Comparison of ENCODE assay signal across 7 mouse cellular contexts in genomic region chr6:114926369-114927157, GRCm38 (mm10). TPM values are rescaled to one million over a fixed set of nuclear protein-coding genes. Genes with fewer than 3 reads are reported as not detected.
A peak's percentile ranks its signal among the peaks of the same experiment; 100 is the strongest.
DNase-seq lines count a peak whose midpoint lies in the region; ATAC-seq and TF ChIP-seq lines count a peak whose summit lies in the region.

No protein-coding gene starts in this region.

- DNase-seq in layer of hippocampus, adult 11-12 months (ENCODE audit: low spot score): peak; percentile 60
- DNase-seq in layer of hippocampus, postnatal 10 days (ENCODE audit: low spot score in 2 of 2): no peak
- peak; percentile 77 for DNase-seq in limb, embryonic 14.5 days (ENCODE audit: low spot score)
- peak; percentile 77 for DNase-seq in thymus, postnatal 0 days (ENCODE audit: low spot score)

- 13% methylated on average over 6 of the region's 6 CpGs for WGBS in bone marrow, adult 2 months
- WGBS in limb, embryonic 14.5 days: 30% methylated on average over 6 of the region's 6 CpGs
- WGBS in midbrain, embryonic 13.5 days: 39% methylated on average over 6 of the region's 6 CpGs

- TF ChIP-seq CTCF in ES-Bruce4 (IDR thresholded peaks at IDR 0.05; ENCODE audit: low read depth, low read length): peak; percentile 43
- peak; percentile 41; the same call in 1 of the 2 replicates for TF ChIP-seq CTCF in bone marrow, adult 2 months (IDR thresholded peaks at IDR 0.05; ENCODE audit: control insufficient read depth, insufficient read depth, low read length)

- ATAC-seq in limb, embryonic 14.5 days (ENCODE audit: low FRiP score, low read depth): no peak
- ATAC-seq in midbrain, embryonic 13.5 days: no peak

- H3K4me3 ChIP-seq in ES-Bruce4 (ENCODE audit: low read depth, low read length): no peak overlapping the region
- H3K4me3 ChIP-seq in bone marrow, adult 2 months (replicated peaks; ENCODE audit: control insufficient read depth, low read depth, low read length): no peak overlapping the region
- H3K4me3 ChIP-seq in limb, embryonic 14.5 days (replicated peaks; ENCODE audit: low read length): no peak overlapping the region
- no peak overlapping the region for H3K4me3 ChIP-seq in midbrain, embryonic 13.5 days (replicated peaks)

- no peaks in the 10 kb centered on the region for H3K4me1 ChIP-seq in ES-Bruce4 (ENCODE audit: control insufficient read depth, insufficient read depth, low read length)
- H3K4me1 ChIP-seq in bone marrow, adult 2 months (ENCODE audit: control insufficient read depth, insufficient read depth, low read length): no peaks in the 10 kb centered on the region; the same call in 1 of the 2 replicates
- peaks cover 21% of the 10 kb centered on the region for H3K4me1 ChIP-seq in limb, embryonic 14.5 days (ENCODE audit: control insufficient read depth, insufficient read depth, low read length)
- H3K4me1 ChIP-seq in midbrain, embryonic 13.5 days (replicated peaks): peaks cover 15% of the 10 kb centered on the region

- no peaks in the 10 kb centered on the region for H3K36me3 ChIP-seq in ES-Bruce4 (ENCODE audit: control insufficient read depth, insufficient read depth, low read length, poor library complexity, severe bottlenecking)
- no peaks in the 10 kb centered on the region for H3K36me3 ChIP-seq in limb, embryonic 14.5 days (ENCODE audit: control insufficient read depth, insufficient read depth, low read length)
- H3K36me3 ChIP-seq in midbrain, embryonic 13.5 days: no peaks in the 10 kb centered on the region

- no peak overlapping the region for H3K9ac ChIP-seq in ES-Bruce4 (ENCODE audit: low read depth, poor library complexity, severe bottlenecking)
- no peak overlapping the region for H3K9ac ChIP-seq in limb, embryonic 14.5 days (ENCODE audit: low read depth, low read length, severe bottlenecking)
- H3K9ac ChIP-seq in midbrain, embryonic 13.5 days (replicated peaks): no peak overlapping the region

- H3K9me3 ChIP-seq in ES-Bruce4 (replicated peaks; ENCODE audit: control insufficient read depth, insufficient read depth, low read length, poor library complexity, severe bottlenecking): peaks cover 2% of the 10 kb centered on the region; the same call in 1 of the 2 replicates
- no peaks in the 10 kb centered on the region for H3K9me3 ChIP-seq in limb, embryonic 14.5 days (ENCODE audit: control insufficient read depth, low read length)
- H3K9me3 ChIP-seq in midbrain, embryonic 13.5 days: no peaks in the 10 kb centered on the region

- TF ChIP-seq POLR2A in ES-Bruce4 (IDR thresholded peaks at IDR 0.05; ENCODE audit: insufficient read depth, low read length): no peak
- no peak for TF ChIP-seq POLR2A in bone marrow, adult 2 months (IDR thresholded peaks at IDR 0.05; ENCODE audit: borderline replicate concordance, control insufficient read depth, low read depth, low read length)
- TF ChIP-seq POLR2A in limb, embryonic 14.5 days (IDR thresholded peaks at IDR 0.05; ENCODE audit: borderline replicate concordance, extremely low read depth, insufficient read depth, insufficient read length): no peak

- H3K4me2 ChIP-seq in limb, embryonic 14.5 days (replicated peaks; ENCODE audit: low read depth, low read length, severe bottlenecking): no peak overlapping the region
- H3K4me2 ChIP-seq in midbrain, embryonic 13.5 days (replicated peaks): no peak overlapping the region

- no peak overlapping the region for H3K27ac ChIP-seq in ES-Bruce4 (ENCODE audit: insufficient read depth, low read length)
- no peak overlapping the region for H3K27ac ChIP-seq in bone marrow, adult 2 months (ENCODE audit: control insufficient read depth, insufficient read depth, low read depth, low read length, poor library complexity)
- no peak overlapping the region for H3K27ac ChIP-seq in limb, embryonic 14.5 days (replicated peaks; ENCODE audit: low read depth, low read length)
- H3K27ac ChIP-seq in midbrain, embryonic 13.5 days: no peak overlapping the region

- no peaks in the 10 kb centered on the region for H3K27me3 ChIP-seq in ES-Bruce4 (ENCODE audit: control insufficient read depth, insufficient read depth, low read length, poor library complexity, severe bottlenecking)
- H3K27me3 ChIP-seq in limb, embryonic 14.5 days (ENCODE audit: control insufficient read depth, insufficient read depth, low read length): no peaks in the 10 kb centered on the region
- H3K27me3 ChIP-seq in midbrain, embryonic 13.5 days: no peaks in the 10 kb centered on the region

- TF ChIP-seq EP300 in ES-Bruce4 (IDR thresholded peaks at IDR 0.05; ENCODE audit: insufficient read depth, low read depth, low read length): no peak

RNA-seq across cellular contexts. Expression of gene Vgll4, which starts 43.2 kb away (rescaled TPM):
- total RNA-seq in layer of hippocampus, postnatal 10 days (2021): 10 to 100 TPM; 41.3 to 43.7 TPM
- polyA plus RNA-seq in ES-Bruce4 (2011; ENCODE audit: insufficient read depth, insufficient read length, low read depth, missing spikeins): 37.3 and 39.2 TPM in 2 replicates
- 5.4 and 9.9 TPM in 2 replicates for polyA plus RNA-seq in bone marrow, adult 2 months (2011; ENCODE audit: insufficient read depth, insufficient read length, low replicate concordance, missing spikeins)
- polyA plus RNA-seq in limb, embryonic 14.5 days (2012; rRNA removed): 70.1 and 91.7 TPM in 2 replicates
- 103 and 113 TPM in 2 replicates for polyA plus RNA-seq in limb, embryonic 14.5 days (2014; fragmentation: Nextera tagmentation; extraction: Ambion mirVana)
- polyA plus RNA-seq in thymus, postnatal 0 days (2015; fragmentation: Nextera tagmentation; extraction: Ambion mirVana): 74.0 and 90.5 TPM in 2 replicates
- 62.4 and 66.2 TPM in 2 replicates for polyA plus RNA-seq in midbrain, embryonic 13.5 days (2015; fragmentation: Nextera tagmentation; extraction: Ambion mirVana)

Comparison
In these comparisons a context has a peak if more than half of its experiments do, and no peak if none do; other contexts are left out.
1. DNase-seq: peak in layer of hippocampus, adult 11-12 months (single experiment), limb, embryonic 14.5 days (single experiment) and thymus, postnatal 0 days (single experiment); none in layer of hippocampus, postnatal 10 days (0 of 2).